Mouse (Mus musculus) C2C12 (cell line): Measurements from ENCODE around the gene Smim6.

Experiments
- CTCF ChIP-seq: IDR thresholded peaks from one replicate; pipeline ENCODE4 v1.5.1; 2011; ENCODE audit not compliant: control insufficient read depth, insufficient read depth, insufficient read length
- FOSL1 ChIP-seq: IDR thresholded peaks from one replicate; pipeline ENCODE4 v1.8.0; 2011; ENCODE audit warnings: mild to moderate bottlenecking, low read length; ENCODE audit not compliant: poor library complexity, insufficient read depth, severe bottlenecking
- MAX ChIP-seq: IDR thresholded peaks from one replicate; pipeline ENCODE4 v1.6.1; 2011; ENCODE audit warnings: mild to moderate bottlenecking, control low read depth
- MYOD1 ChIP-seq: IDR thresholded peaks from one replicate; pipeline ENCODE4 v1.6.1; 2011; ENCODE audit warnings: low read depth; ENCODE audit not compliant: control insufficient read depth, insufficient read length
- MYOG ChIP-seq: IDR thresholded peaks from one replicate; pipeline ENCODE4 v1.6.1; 2011; ENCODE audit not compliant: control insufficient read depth, insufficient read length; ENCODE audit errors: extremely low read depth
- USF1 ChIP-seq: IDR thresholded peaks from one replicate; pipeline ENCODE4 v1.6.1; 2011; ENCODE audit warnings: low read depth, mild to moderate bottlenecking, control low read depth, moderate library complexity

GRCm38 (mm10) chr11:115894755-115895520 is 16.9 kb upstream of the Smim6 start:
- no peak for TF ChIP-seq FOSL1
- TF ChIP-seq CTCF: no peak
- no peak for TF ChIP-seq MYOG
- TF ChIP-seq MYOD1: no peak
- no peak for TF ChIP-seq MAX
- TF ChIP-seq USF1: no peak
